Mouse (Mus musculus): ENCODE data around the gene Neto2. TPM values are rescaled to one million over a fixed set of nuclear protein-coding genes. Genes with fewer than 3 reads are reported as not detected.

Gene Neto2
- total RNA-seq, 2 experiments from 2014 or later = 2.4 to 3.0 TPM

GRCm38 (mm10) chr8:85606561-85606960, 94.2 kb downstream of the Neto2 start:
- no peak for DNase-seq

GRCm38 (mm10) chr8:85604201-85604600, 96.5 kb downstream of the Neto2 start:
- intact Hi-C loops (cut with DNase I) = loop anchor here (5.0 to 10.0 kb wide), 3 partner anchors 149 to 983 kb away; no protein-coding TSS in a partner anchor

More at GRCm38 (mm10) chr8:85606561-85606960, 94.2 kb downstream of the Neto2 start:
- intact Hi-C loops (cut with DNase I) = loop anchor here (10.0 kb wide), 2 partner anchors 152 to 928 kb away; no protein-coding TSS in a partner anchor

GRCm38 (mm10) chr8:85603203-85603895, 97.4 kb downstream of the Neto2 start:
- intact Hi-C loops (cut with DNase I) = loop anchor here (2.0 to 10.0 kb wide), 4 partner anchors 61 to 984 kb away; no protein-coding TSS in a partner anchor
- peak; percentile 51 to 75 for DNase-seq

More at GRCm38 (mm10) chr8:85604201-85604600, 96.5 kb downstream of the Neto2 start:
- no peak for DNase-seq

GRCm38 (mm10) chr8:85602737-85603136, 98.0 kb downstream of the Neto2 start:
- no peak for DNase-seq
- intact Hi-C loops (cut with DNase I) = loop anchor here (2.0 to 10.0 kb wide), 4 partner anchors 62 to 985 kb away; no protein-coding TSS in a partner anchor

- intact Hi-C loops (cut with DNase I) = loop anchor here (2.0 to 10.0 kb wide), 4 partner anchors 63 to 986 kb away; no protein-coding TSS in a partner anchor
- no peak for DNase-seq
These were observed 99.0 kb downstream of the Neto2 start for GRCm38 (mm10) chr8:85601741-85602140.

GRCm38 (mm10) chr8:85597413-85598191, 103.1 kb downstream of the Neto2 start:
- DNase-seq = no peak
- intact Hi-C loops (cut with DNase I) = no loop called here

GRCm38 (mm10) chr8:85595391-85595790, 105.3 kb downstream of the Neto2 start:
- DNase-seq = peak; percentile 8 to 34
- intact Hi-C loops (cut with DNase I) = no loop called here

- DNase-seq = no peak
- intact Hi-C loops (cut with DNase I) = no loop called here
These were observed 105.7 kb downstream of the Neto2 start for GRCm38 (mm10) chr8:85594983-85595382.

- intact Hi-C loops (cut with DNase I) = no loop called here
- no peak for DNase-seq
These were observed 107.4 kb downstream of the Neto2 start for GRCm38 (mm10) chr8:85593324-85593723.

- no peak for DNase-seq
- intact Hi-C loops (cut with DNase I) = no loop called here
These were observed 109.2 kb downstream of the Neto2 start for GRCm38 (mm10) chr8:85591532-85591931.

GRCm38 (mm10) chr8:85590258-85590657, 110.5 kb downstream of the Neto2 start:
- intact Hi-C loops (cut with DNase I) = no loop called here
- DNase-seq = no peak

- peak; percentile 4 to 11 for DNase-seq
- intact Hi-C loops (cut with DNase I) = no loop called here
These were observed 112.1 kb downstream of the Neto2 start for GRCm38 (mm10) chr8:85588596-85588995.

Small RNAs within 50 kb of the gene (microRNA-seq; reads per million reads assigned to microRNA genes)
- 0 reads per million in 2 experiments for gene Mir8109

Other genes starting within 250 kb of the Neto2 start
- gene Gpt2, start 208.3 kb downstream of the Neto2 start, total RNA-seq (2021) = 10 to 100 TPM; 37.6 to 45.2 TPM
- gene Dnaja2, start 145.6 kb downstream of the Neto2 start, total RNA-seq (2021) = 100 to 1,000 TPM; 229 to 234 TPM
- gene Itfg1, start 140.0 kb upstream of the Neto2 start, total RNA-seq (2021) = 10 to 100 TPM; 47.2 to 50.1 TPM
- 10 to 100 TPM; 54.9 to 56.1 TPM for gene Phkb, start 140.0 kb upstream of the Neto2 start, total RNA-seq (2021)

Data from heart, postnatal 14 days (tissue).